ENCODE assay signal across 14 mouse cellular contexts in genomic region chr2:49718492-49718891, GRCm38 (mm10).
DNase-seq lines count a peak whose midpoint lies in the region; ATAC-seq lines count a peak whose summit lies in the region.
"Had no signal": no experiment of that assay in that cellular context is flagged by ENCODE, and none has a peak within 500 bp of the region (broad histone marks: within the 10 kb centered on the region; RNA-seq: fewer than 3 reads in every experiment).

No protein-coding gene starts in this region.

- H3K4me2 ChIP-seq in forebrain, embryonic 14.5 days (ENCODE audit: low read length), result 0 out of 2 replicates have a peak overlapping the region, but pooled peaks have one; percentile 3
- H3K4me2 ChIP-seq in neural tube, embryonic 12.5 days (replicated peaks), result no peak overlapping the region
- H3K4me2 ChIP-seq in liver, embryonic 11.5 days, result no peak overlapping the region
- H3K4me2 ChIP-seq: heart, embryonic 15.5 days had no signal

- no peaks in the 10 kb centered on the region for H3K9me3 ChIP-seq in heart, embryonic 10.5 days
- H3K9me3 ChIP-seq in forebrain, embryonic 14.5 days (replicated peaks; ENCODE audit: control insufficient read depth, low read length), result no peaks in the 10 kb centered on the region
- no peaks in the 10 kb centered on the region for H3K9me3 ChIP-seq in limb, embryonic 10.5 days (replicated peaks)
- H3K9me3 ChIP-seq in neural tube, embryonic 12.5 days, result no peaks in the 10 kb centered on the region
- H3K9me3 ChIP-seq in liver, embryonic 11.5 days (ENCODE audit: control insufficient read depth, low read length), result no peaks in the 10 kb centered on the region
- H3K9me3 ChIP-seq: heart, embryonic 15.5 days had no signal

- no peak for DNase-seq in heart, embryonic 10.5 days (ENCODE audit: low spot score)
- no peak for DNase-seq in heart, adult 9 months (ENCODE audit: low spot score in 2 of 2)
- DNase-seq in forebrain, embryonic 14.5 days (ENCODE audit: low spot score), result peak; percentile 84
- DNase-seq in limb, embryonic 10.5 days (ENCODE audit: low spot score), result no peak
- DNase-seq in liver, embryonic 11.5 days (ENCODE audit: low spot score), result no peak
- DNase-seq in kidney, adult 8-10 months, result no peak
- no peak for DNase-seq in frontal cortex, postnatal 10 days (ENCODE audit: low spot score in 2 of 2)
- DNase-seq: cerebellum, adult 9-10 months; left cerebral cortex, postnatal 4 days; lung, adult 2 months; retina, postnatal 1 day; thymus, postnatal 4 days had no signal

- no peaks in the 10 kb centered on the region for H3K36me3 ChIP-seq in heart, embryonic 10.5 days
- H3K36me3 ChIP-seq in forebrain, embryonic 14.5 days (ENCODE audit: control insufficient read depth, insufficient read depth, low read length), result peaks cover 36% of the 10 kb centered on the region
- H3K36me3 ChIP-seq in limb, embryonic 10.5 days, result peaks cover 35% of the 10 kb centered on the region
- peaks cover 25% of the 10 kb centered on the region for H3K36me3 ChIP-seq in neural tube, embryonic 12.5 days
- H3K36me3 ChIP-seq in liver, embryonic 11.5 days (ENCODE audit: control insufficient read depth, insufficient read depth, low read length), result no peaks in the 10 kb centered on the region
- H3K36me3 ChIP-seq: heart, embryonic 15.5 days had no signal

- H3K9ac ChIP-seq in forebrain, embryonic 14.5 days (ENCODE audit: low read length), result peak overlapping the region; percentile 32; the same call in 1 of the 2 replicates
- no peak overlapping the region for H3K9ac ChIP-seq in neural tube, embryonic 12.5 days
- no peak overlapping the region for H3K9ac ChIP-seq in liver, embryonic 11.5 days (ENCODE audit: low read depth, low read length)
- H3K9ac ChIP-seq: heart, embryonic 15.5 days had no signal

- peaks cover 37% of the 10 kb centered on the region for H3K4me1 ChIP-seq in heart, embryonic 10.5 days
- H3K4me1 ChIP-seq in forebrain, embryonic 14.5 days (ENCODE audit: control insufficient read depth, insufficient read depth, low read length), result peaks cover 47% of the 10 kb centered on the region
- peaks cover 60% of the 10 kb centered on the region for H3K4me1 ChIP-seq in limb, embryonic 10.5 days
- H3K4me1 ChIP-seq in neural tube, embryonic 12.5 days, result peaks cover 51% of the 10 kb centered on the region
- H3K4me1 ChIP-seq in liver, embryonic 11.5 days (replicated peaks; ENCODE audit: control insufficient read depth, insufficient read depth, low read length), result no peaks in the 10 kb centered on the region

- H3K27me3 ChIP-seq in heart, embryonic 10.5 days (ENCODE audit: insufficient read depth, poor library complexity, severe bottlenecking), result no peaks in the 10 kb centered on the region
- H3K27me3 ChIP-seq in forebrain, embryonic 14.5 days (replicated peaks; ENCODE audit: control insufficient read depth, insufficient read depth, low read length), result no peaks in the 10 kb centered on the region
- H3K27me3 ChIP-seq in limb, embryonic 10.5 days (ENCODE audit: low read depth, poor library complexity, severe bottlenecking), result no peaks in the 10 kb centered on the region
- H3K27me3 ChIP-seq in neural tube, embryonic 12.5 days (replicated peaks), result no peaks in the 10 kb centered on the region
- H3K27me3 ChIP-seq in liver, embryonic 11.5 days (replicated peaks; ENCODE audit: control insufficient read depth, insufficient read depth, low read length), result no peaks in the 10 kb centered on the region

- 64% methylated on average over 3 of the region's 3 CpGs for WGBS in heart, embryonic 10.5 days
- under 1% methylated on average over 3 of the region's 3 CpGs for WGBS in forebrain, embryonic 14.5 days
- WGBS in limb, embryonic 10.5 days, result 27% methylated on average over 3 of the region's 3 CpGs
- 14% methylated on average over 3 of the region's 3 CpGs for WGBS in neural tube, embryonic 12.5 days
- 61% methylated on average over 3 of the region's 3 CpGs for WGBS in liver, embryonic 11.5 days

- ATAC-seq in forebrain, embryonic 14.5 days, result peak; percentile 65
- peak; percentile 23; the same call in 1 of the 2 replicates for ATAC-seq in neural tube, embryonic 12.5 days (ENCODE audit: low FRiP score, low read depth)
- ATAC-seq in liver, embryonic 11.5 days (replicated peaks; ENCODE audit: low FRiP score), result no peak

- H3K27ac ChIP-seq in heart, embryonic 10.5 days, result 0 out of 2 replicates have a peak overlapping the region, but pooled peaks have one; percentile 17
- peak overlapping the region; percentile 89 for H3K27ac ChIP-seq in forebrain, embryonic 14.5 days (ENCODE audit: low read depth, low read length)
- peak overlapping the region; percentile 86 for H3K27ac ChIP-seq in limb, embryonic 10.5 days
- peak overlapping the region; percentile 9; the same call in 1 of the 2 replicates for H3K27ac ChIP-seq in neural tube, embryonic 12.5 days
- no peak overlapping the region for H3K27ac ChIP-seq in liver, embryonic 11.5 days (ENCODE audit: low read depth, low read length)
- H3K27ac ChIP-seq: heart, embryonic 15.5 days had no signal

- no peak overlapping the region for H3K4me3 ChIP-seq in heart, embryonic 10.5 days
- no peak overlapping the region for H3K4me3 ChIP-seq in forebrain, embryonic 14.5 days (ENCODE audit: low read depth, low read length)
- no peak overlapping the region for H3K4me3 ChIP-seq in limb, embryonic 10.5 days
- no peak overlapping the region for H3K4me3 ChIP-seq in neural tube, embryonic 12.5 days
- H3K4me3 ChIP-seq in liver, embryonic 11.5 days (ENCODE audit: low read depth, low read length), result no peak overlapping the region
- H3K4me3 ChIP-seq: heart, embryonic 15.5 days had no signal
